Mouse (Mus musculus): ENCODE measurements at regions not wholly inside any gene's neighbourhood (a gene's known extent, or its start where the extent isn't known, plus 50 kb on each side); places are given as distances from the start of the nearest gene placed in this dataset.

GRCm38 (mm10) chr1:136741061-136741460, 116.4 kb downstream of the Zfp281 start:
- Histone ChIP-seq H3K27ac (ENCODE audit: control insufficient read depth, low read depth, low read length) (no peak overlapping the region), H3K79me2 (ENCODE audit: control insufficient read depth, insufficient read depth, low read length, poor library complexity) (no peaks in the 10 kb centered on the region), H3K27me3 (ENCODE audit: control insufficient read depth in 1 of 2, insufficient read depth in 2 of 2, low read length in 2 of 2) (peaks cover 0 to 1% of the 10 kb centered on the region in 2 experiments; a peak in 3 of 4 replicates), H3K9me3 (replicated peaks; ENCODE audit: insufficient read depth, low read length) (no peaks in the 10 kb centered on the region), H3K36me3 (ENCODE audit: control insufficient read depth in 1 of 2, insufficient read depth in 2 of 2, low read length in 2 of 2) (no peaks in the 10 kb centered on the region), H3K4me3 (ENCODE audit: control insufficient read depth in 1 of 2, insufficient read depth in 1 of 2, low read depth in 2 of 2, low read length in 2 of 2) (no peak overlapping the region), H3K4me1 (ENCODE audit: control insufficient read depth in 1 of 2, insufficient read depth in 2 of 2, low read length in 2 of 2) (no peaks in the 10 kb centered on the region), H3K9ac (ENCODE audit: control insufficient read depth, low read depth, low read length, poor library complexity, severe bottlenecking) (no peak overlapping the region)
- no peak for DNase-seq (ENCODE audit: low read depth, low spot score)
- TF ChIP-seq USF1 (IDR thresholded peaks at IDR 0.05; ENCODE audit: low read depth, low read length) = no peak
- TF ChIP-seq ETS1 (IDR thresholded peaks at IDR 0.05; ENCODE audit: low read depth, low read length) = no peak
- TF ChIP-seq E2F4 (IDR thresholded peaks at IDR 0.05; ENCODE audit: borderline replicate concordance, low read depth, low read length) = no peak
- TF ChIP-seq SIN3A (IDR thresholded peaks at IDR 0.05; ENCODE audit: low read length) = no peak
- TF ChIP-seq MYC (IDR thresholded peaks at IDR 0.05; ENCODE audit: low read depth, low read length) = no peak
- no peak for TF ChIP-seq JUND (IDR thresholded peaks at IDR 0.05; ENCODE audit: low read depth, low read length)
- no peak for TF ChIP-seq CHD2 (IDR thresholded peaks at IDR 0.05; ENCODE audit: low read length)
- TF ChIP-seq ZMIZ1 (IDR thresholded peaks at IDR 0.05; ENCODE audit: low read depth, low read length) = no peak
- no peak for TF ChIP-seq RCOR1 (IDR thresholded peaks at IDR 0.05; ENCODE audit: low read depth, low read length)
- no peak for TF ChIP-seq TBP (IDR thresholded peaks at IDR 0.05; ENCODE audit: low read depth, low read length)
- TF ChIP-seq USF2 (IDR thresholded peaks at IDR 0.05; ENCODE audit: borderline replicate concordance in 1 of 2, insufficient read depth in 1 of 2, low read depth in 1 of 2, low read length in 2 of 2) = no peak
- TF ChIP-seq KAT2A (conservative IDR thresholded peaks at IDR 0.05; ENCODE audit: low read depth, low read length) = no peak
- no peak for TF ChIP-seq ZC3H11A (IDR thresholded peaks at IDR 0.05; ENCODE audit: low read depth, low read length)
- TF ChIP-seq MYB (IDR thresholded peaks at IDR 0.05; ENCODE audit: low read depth, low read length) = no peak
- TF ChIP-seq RAD21 (IDR thresholded peaks at IDR 0.05; ENCODE audit: low read depth, low read length) = no peak
- no peak for TF ChIP-seq MAFK (IDR thresholded peaks at IDR 0.05; ENCODE audit: borderline replicate concordance, low read depth, low read length)
- no peak for TF ChIP-seq NELFE (IDR thresholded peaks at IDR 0.05; ENCODE audit: low read depth, low read length)
- TF ChIP-seq EP300 (IDR thresholded peaks at IDR 0.05; ENCODE audit: low read depth in 1 of 2, low read length in 2 of 2) = no peak
- TF ChIP-seq ZNF384 (IDR thresholded peaks at IDR 0.05; ENCODE audit: low read depth, low read length) = no peak

GRCm38 (mm10) chr1:136749188-136749587, 124.5 kb downstream of the Zfp281 start:
- no peak overlapping the region for H3K9ac ChIP-seq (ENCODE audit: control insufficient read depth, low read depth, low read length, poor library complexity, severe bottlenecking)
- no peak for TF ChIP-seq NRF1 (IDR thresholded peaks at IDR 0.05; ENCODE audit: insufficient read depth, low read depth, low read length, poor library complexity, severe bottlenecking)
- TF ChIP-seq CTCF (IDR thresholded peaks at IDR 0.05 in 2 of 3, conservative IDR thresholded peaks at IDR 0.05 in 1 of 3; ENCODE audit: control insufficient read depth in 1 of 3, insufficient read depth in 1 of 3, low read depth in 2 of 3, low read length in 3 of 3, poor library complexity in 1 of 3, severe bottlenecking in 1 of 3) = peak; percentile 56 to 75 (median 68)
- TF ChIP-seq SMC3 (IDR thresholded peaks at IDR 0.05; ENCODE audit: low read depth, low read length) = peak; percentile 66
- no peak for TF ChIP-seq RCOR1 (IDR thresholded peaks at IDR 0.05; ENCODE audit: low read depth, low read length)
- no peak for TF ChIP-seq BHLHE40 (IDR thresholded peaks at IDR 0.05; ENCODE audit: borderline replicate concordance, low read depth, low read length)
- TF ChIP-seq ZKSCAN1 (IDR thresholded peaks at IDR 0.05; ENCODE audit: low read depth, low read length) = no peak
- TF ChIP-seq TAL1 (IDR thresholded peaks at IDR 0.05; ENCODE audit: low read length) = no peak
- no peak for TF ChIP-seq MXI1 (IDR thresholded peaks at IDR 0.05; ENCODE audit: low read depth, low read length)
- TF ChIP-seq USF1 (IDR thresholded peaks at IDR 0.05; ENCODE audit: low read depth, low read length) = no peak
- peak; percentile 48 for TF ChIP-seq RAD21 (IDR thresholded peaks at IDR 0.05; ENCODE audit: low read depth, low read length)
- TF ChIP-seq ZC3H11A (IDR thresholded peaks at IDR 0.05; ENCODE audit: low read depth, low read length) = peak; percentile 22; the same call in 1 of the 2 replicates
- H3K27me3 ChIP-seq (ENCODE audit: control insufficient read depth in 1 of 2, insufficient read depth in 2 of 2, low read length in 2 of 2) = no peaks in the 10 kb centered on the region
- H3K27ac ChIP-seq (ENCODE audit: control insufficient read depth, low read depth, low read length) = no peak overlapping the region
- no peaks in the 10 kb centered on the region for H3K9me3 ChIP-seq (replicated peaks; ENCODE audit: insufficient read depth, low read length)
- no peaks in the 10 kb centered on the region for H3K79me2 ChIP-seq (ENCODE audit: control insufficient read depth, insufficient read depth, low read length, poor library complexity)
- H3K36me3 ChIP-seq (ENCODE audit: control insufficient read depth in 1 of 2, insufficient read depth in 2 of 2, low read length in 2 of 2) = no peaks in the 10 kb centered on the region
- peak; percentile 67 for DNase-seq (ENCODE audit: low read depth, low spot score)
- H3K4me1 ChIP-seq (ENCODE audit: control insufficient read depth in 1 of 2, insufficient read depth in 2 of 2, low read length in 2 of 2) = no peaks in the 10 kb centered on the region; a peak in 1 of 4 replicates
- H3K4me3 ChIP-seq (ENCODE audit: control insufficient read depth in 1 of 2, insufficient read depth in 1 of 2, low read depth in 2 of 2, low read length in 2 of 2) = no peak overlapping the region
